Mouse (Mus musculus) hindbrain, embryonic 12.5 days (tissue): Measurements from ENCODE around the gene Plcl2. TPM values are rescaled to one million over a fixed set of nuclear protein-coding genes. Genes with fewer than 3 reads are reported as not detected.

Experiments
- polyA plus RNA-seq: library from polyadenylated mRNA; unstranded; fragments of >200 nt; fragmentation: Nextera tagmentation; extraction: Ambion mirVana; gene quantifications from 2 replicates; pipeline ENCODE4 v1.2.1, GENCODE M21; 2016

The Plcl2 gene
- polyA plus RNA-seq, 1 experiment from 2014 or later = 9.2 TPM

Other genes with a start within 250 kb of the Plcl2 start
- gene Dazl, start 215.8 kb upstream of the Plcl2 start, polyA plus RNA-seq = 0.18 and 0.59 TPM in 2 replicates